Mouse (Mus musculus): ENCODE results near the gene Trim54. TPM values are rescaled to one million over a fixed set of nuclear protein-coding genes. Genes with fewer than 3 reads are reported as not detected.

Trim54 gene
- polyA plus RNA-seq, 1 experiment from 2014 or later, result 0.65 TPM

GRCm38 (mm10) chr5:31094799-31095691 lies 21.5 kb upstream of the Trim54 start:
- no peak overlapping the region for H3K27ac ChIP-seq (ENCODE audit: low read length)
- peaks cover 73% of the 10 kb centered on the region for H3K27me3 ChIP-seq (ENCODE audit: control insufficient read depth, insufficient read depth, low read depth, low read length)
- peak overlapping the region; percentile 5; the same call in 1 of the 2 replicates for H3K9ac ChIP-seq (ENCODE audit: low read length)
- H3K4me1 ChIP-seq (replicated peaks; ENCODE audit: control insufficient read depth, insufficient read depth, low read length), result peaks cover 21% of the 10 kb centered on the region
- H3K36me3 ChIP-seq (ENCODE audit: control insufficient read depth, insufficient read depth, low read length), result no peaks in the 10 kb centered on the region
- WGBS, result under 1% methylated on average over 59 of the region's 59 CpGs
- H3K9me3 ChIP-seq (ENCODE audit: control insufficient read depth, low read length), result no peaks in the 10 kb centered on the region
- H3K4me3 ChIP-seq (ENCODE audit: low read length), result peak overlapping the region; percentile 29
- peak overlapping the region; percentile 45 for H3K4me2 ChIP-seq (ENCODE audit: low read depth, low read length)
- peak; percentile 77 for ATAC-seq (ENCODE audit: low read depth)

- Histone ChIP-seq H3K4me1 (replicated peaks; ENCODE audit: control insufficient read depth, insufficient read depth, low read length) (peaks cover 21% of the 10 kb centered on the region), H3K9ac (ENCODE audit: low read length) (peak overlapping the region; percentile 5; the same call in 1 of the 2 replicates), H3K27ac (ENCODE audit: low read length) (no peak overlapping the region), H3K27me3 (ENCODE audit: control insufficient read depth, insufficient read depth, low read depth, low read length) (peaks cover 65% of the 10 kb centered on the region), H3K9me3 (ENCODE audit: control insufficient read depth, low read length) (no peaks in the 10 kb centered on the region), H3K36me3 (ENCODE audit: control insufficient read depth, insufficient read depth, low read length) (no peaks in the 10 kb centered on the region), H3K4me3 (ENCODE audit: low read length) (peak overlapping the region; percentile 29), H3K4me2 (ENCODE audit: low read depth, low read length) (peak overlapping the region; percentile 45)
- WGBS, result 31% methylated on average over 11 of the region's 11 CpGs
- ATAC-seq (ENCODE audit: low read depth), result no peak
These were observed 20.6 kb upstream of the Trim54 start for GRCm38 (mm10) chr5:31095711-31096480.

GRCm38 (mm10) chr5:31105814-31106335 lies 10.6 kb upstream of the Trim54 start, which contains the start of gene Dnajc5g:
Dnajc5g (plus strand) TSS chr5:31106285.
- Histone ChIP-seq H3K4me3 (ENCODE audit: low read length) (no peak within 1 kb of the TSS), H3K4me2 (ENCODE audit: low read depth, low read length) (no peak within 1 kb of the TSS), H3K4me1 (replicated peaks; ENCODE audit: control insufficient read depth, insufficient read depth, low read length) (no peaks in the 10 kb centered on the region), H3K9ac (ENCODE audit: low read length) (no peak within 1 kb of the TSS), H3K27ac (ENCODE audit: low read length) (no peak within 1 kb of the TSS), H3K27me3 (ENCODE audit: control insufficient read depth, insufficient read depth, low read depth, low read length) (no peaks in the 10 kb centered on the region; the same call in 1 of the 2 replicates), H3K9me3 (ENCODE audit: control insufficient read depth, low read length) (no peaks in the 10 kb centered on the region), H3K36me3 (ENCODE audit: control insufficient read depth, insufficient read depth, low read length) (no peaks in the 10 kb centered on the region)
- 77% methylated on average over 9 of the region's 9 CpGs for WGBS
- ATAC-seq (ENCODE audit: low read depth), result no peak

- Histone ChIP-seq H3K4me2 (ENCODE audit: low read depth, low read length) (no peak within 1 kb of the TSS), H3K9me3 (ENCODE audit: control insufficient read depth, low read length) (no peaks in the 10 kb centered on the region), H3K36me3 (ENCODE audit: control insufficient read depth, insufficient read depth, low read length) (no peaks in the 10 kb centered on the region), H3K4me1 (replicated peaks; ENCODE audit: control insufficient read depth, insufficient read depth, low read length) (no peaks in the 10 kb centered on the region), H3K4me3 (ENCODE audit: low read length) (no peak within 1 kb of the TSS), H3K9ac (ENCODE audit: low read length) (no peak within 1 kb of the TSS), H3K27ac (ENCODE audit: low read length) (no peak within 1 kb of the TSS), H3K27me3 (ENCODE audit: control insufficient read depth, insufficient read depth, low read depth, low read length) (no peaks in the 10 kb centered on the region; the same call in 1 of the 2 replicates)
- 88% methylated on average over 18 of the region's 18 CpGs for WGBS
- no peak for ATAC-seq (ENCODE audit: low read depth)
These were observed 8.5 kb upstream of the Trim54 start, which contains the start of gene Slc30a3 for GRCm38 (mm10) chr5:31108000-31108490. Slc30a3 (minus strand) TSS chr5:31108237.

GRCm38 (mm10) chr5:31110781-31111180 lies 5.7 kb upstream of the Trim54 start:
- no peak overlapping the region for H3K9ac ChIP-seq (ENCODE audit: low read length)
- WGBS, result 34% methylated on average over 7 of the region's 7 CpGs

GRCm38 (mm10) chr5:31116912-31117311 lies 400 bp downstream of the Trim54 start:
- H3K36me3 ChIP-seq (ENCODE audit: control insufficient read depth, insufficient read depth, low read length), result no peaks in the 10 kb centered on the region
- H3K4me2 ChIP-seq (ENCODE audit: low read depth, low read length), result no peak overlapping the region
- no peak overlapping the region for H3K27ac ChIP-seq (ENCODE audit: low read length)
- H3K4me1 ChIP-seq (replicated peaks; ENCODE audit: control insufficient read depth, insufficient read depth, low read length), result no peaks in the 10 kb centered on the region
- no peak overlapping the region for H3K4me3 ChIP-seq (ENCODE audit: low read length)
- no peak overlapping the region for H3K9ac ChIP-seq (ENCODE audit: low read length)
- H3K9me3 ChIP-seq (ENCODE audit: control insufficient read depth, low read length), result no peaks in the 10 kb centered on the region
- 19% methylated on average over 10 of the region's 10 CpGs for WGBS
- no peak for ATAC-seq (ENCODE audit: low read depth)
- peaks cover 4% of the 10 kb centered on the region; the same call in 1 of the 2 replicates for H3K27me3 ChIP-seq (ENCODE audit: control insufficient read depth, insufficient read depth, low read depth, low read length)

More at GRCm38 (mm10) chr5:31110781-31111180, 5.7 kb upstream of the Trim54 start:
- H3K4me3 ChIP-seq (ENCODE audit: low read length), result no peak overlapping the region
- peaks cover 4% of the 10 kb centered on the region; the same call in 1 of the 2 replicates for H3K27me3 ChIP-seq (ENCODE audit: control insufficient read depth, insufficient read depth, low read depth, low read length)
- no peaks in the 10 kb centered on the region for H3K36me3 ChIP-seq (ENCODE audit: control insufficient read depth, insufficient read depth, low read length)
- ATAC-seq (ENCODE audit: low read depth), result no peak
- H3K27ac ChIP-seq (ENCODE audit: low read length), result no peak overlapping the region
- no peak overlapping the region for H3K4me2 ChIP-seq (ENCODE audit: low read depth, low read length)
- no peaks in the 10 kb centered on the region for H3K4me1 ChIP-seq (replicated peaks; ENCODE audit: control insufficient read depth, insufficient read depth, low read length)
- no peaks in the 10 kb centered on the region for H3K9me3 ChIP-seq (ENCODE audit: control insufficient read depth, low read length)

- WGBS, result 81% methylated on average over 8 of the region's 8 CpGs
- H3K4me1 ChIP-seq (replicated peaks; ENCODE audit: control insufficient read depth, insufficient read depth, low read length), result no peaks in the 10 kb centered on the region
- H3K27ac ChIP-seq (ENCODE audit: low read length), result no peak overlapping the region
- no peaks in the 10 kb centered on the region for H3K27me3 ChIP-seq (ENCODE audit: control insufficient read depth, insufficient read depth, low read depth, low read length)
- no peaks in the 10 kb centered on the region for H3K9me3 ChIP-seq (ENCODE audit: control insufficient read depth, low read length)
- no peak overlapping the region for H3K9ac ChIP-seq (ENCODE audit: low read length)
- H3K4me3 ChIP-seq (ENCODE audit: low read length), result no peak overlapping the region
- no peak overlapping the region for H3K4me2 ChIP-seq (ENCODE audit: low read depth, low read length)
- no peaks in the 10 kb centered on the region for H3K36me3 ChIP-seq (ENCODE audit: control insufficient read depth, insufficient read depth, low read length)
- no peak for ATAC-seq (ENCODE audit: low read depth)
These were observed 4.6 kb downstream of the Trim54 start for GRCm38 (mm10) chr5:31121111-31121510.

- Histone ChIP-seq H3K4me3 (ENCODE audit: low read length) (no peak overlapping the region), H3K9ac (ENCODE audit: low read length) (no peak overlapping the region), H3K9me3 (ENCODE audit: control insufficient read depth, low read length) (no peaks in the 10 kb centered on the region), H3K4me2 (ENCODE audit: low read depth, low read length) (no peak overlapping the region), H3K27me3 (ENCODE audit: control insufficient read depth, insufficient read depth, low read depth, low read length) (no peaks in the 10 kb centered on the region), H3K27ac (ENCODE audit: low read length) (no peak overlapping the region), H3K36me3 (ENCODE audit: control insufficient read depth, insufficient read depth, low read length) (no peaks in the 10 kb centered on the region), H3K4me1 (replicated peaks; ENCODE audit: control insufficient read depth, insufficient read depth, low read length) (no peaks in the 10 kb centered on the region)
- WGBS, result 43% methylated on average over 2 of the region's 2 CpGs
- no peak for ATAC-seq (ENCODE audit: low read depth)
These were observed 7.0 kb downstream of the Trim54 start for GRCm38 (mm10) chr5:31123481-31123880.

Measured in lung, embryonic 16.5 days (tissue).